Mouse (Mus musculus): ENCODE results near the gene Wdr45b.
"Not testable (repeated sequence)": the region's sequence is repeated elsewhere in the genome, so short reads cannot be mapped to it uniquely, and the experiment has no call there.

Wdr45b gene

DNA sequence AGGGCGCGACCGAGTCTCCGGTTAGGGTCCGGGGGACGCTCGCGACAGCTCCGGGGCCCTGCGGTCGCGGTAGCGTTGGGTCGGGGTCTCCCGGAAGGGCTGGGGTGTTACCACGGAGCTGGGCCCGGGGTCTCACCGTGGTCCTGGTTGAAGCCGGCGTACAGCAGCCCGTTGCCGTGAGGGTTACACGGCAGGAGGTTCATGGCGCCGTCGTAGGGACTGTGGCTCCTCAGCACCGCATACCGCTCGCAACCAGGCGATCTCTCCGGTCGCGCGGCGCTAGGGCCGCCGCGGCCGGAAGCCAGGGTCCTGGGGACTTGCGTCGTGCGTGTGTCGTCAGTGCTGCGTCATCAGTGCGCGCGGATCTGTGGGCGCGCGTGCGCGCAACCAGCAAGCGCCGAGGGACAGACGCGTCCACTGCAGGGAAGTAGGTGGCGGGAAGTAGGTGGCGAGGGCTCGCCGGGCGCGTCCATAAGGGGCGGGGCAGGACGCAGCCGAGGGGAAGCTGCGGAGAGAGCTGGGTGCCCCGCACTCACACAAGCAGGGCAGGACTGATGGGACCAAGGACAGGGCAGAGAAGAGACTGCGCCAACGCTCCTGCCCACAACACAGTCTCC is at the start of gene Wdr45b:
Wdr45b (minus strand) TSS at position 355 of the 617 bp plus-strand sequence.
- peak; percentile 98 for DNase-seq (ENCODE audit: low spot score)

DNA sequence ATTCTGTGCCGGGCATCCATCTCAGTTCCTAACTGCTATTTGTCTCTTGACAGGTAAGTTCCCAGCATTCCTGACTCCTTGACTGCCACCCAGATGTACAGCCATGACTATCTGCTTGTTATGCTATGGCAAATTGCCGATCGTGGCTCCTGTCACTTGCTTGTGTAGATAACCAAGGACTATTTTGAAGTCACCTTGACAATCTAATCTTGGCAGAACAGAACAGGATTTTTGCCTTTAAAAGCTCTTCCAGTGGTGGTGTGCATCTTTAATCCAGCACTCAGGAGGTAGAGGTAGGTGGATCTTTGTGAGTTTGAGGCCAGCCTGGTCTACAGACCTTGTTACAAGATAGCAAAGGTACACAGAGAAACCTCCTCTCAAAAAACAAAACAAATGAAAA is 38.2 kb upstream of the Wdr45b start:
- DNase-seq (ENCODE audit: low spot score), result no peak

DNA sequence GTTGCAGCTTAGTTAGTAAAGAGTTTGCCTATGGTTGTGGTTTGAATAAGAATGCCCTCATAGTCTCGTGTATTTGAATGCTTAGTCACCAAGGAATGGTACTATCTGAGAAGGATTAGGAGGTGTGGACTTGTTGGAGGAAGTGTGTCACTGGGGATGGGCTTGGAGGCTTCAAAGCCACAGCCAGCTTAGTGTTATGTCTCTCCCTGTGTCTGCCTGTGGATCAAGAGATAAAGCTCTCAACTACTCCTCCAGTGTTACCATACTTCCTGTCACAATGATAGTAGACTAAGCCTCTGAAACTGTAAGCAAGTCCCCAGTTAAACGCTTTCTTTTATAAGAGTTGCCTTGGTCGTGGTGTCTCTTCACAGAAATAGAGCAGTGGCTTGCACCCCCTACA is 36.5 kb upstream of the Wdr45b start:
- no peak for DNase-seq (ENCODE audit: low spot score)

DNA sequence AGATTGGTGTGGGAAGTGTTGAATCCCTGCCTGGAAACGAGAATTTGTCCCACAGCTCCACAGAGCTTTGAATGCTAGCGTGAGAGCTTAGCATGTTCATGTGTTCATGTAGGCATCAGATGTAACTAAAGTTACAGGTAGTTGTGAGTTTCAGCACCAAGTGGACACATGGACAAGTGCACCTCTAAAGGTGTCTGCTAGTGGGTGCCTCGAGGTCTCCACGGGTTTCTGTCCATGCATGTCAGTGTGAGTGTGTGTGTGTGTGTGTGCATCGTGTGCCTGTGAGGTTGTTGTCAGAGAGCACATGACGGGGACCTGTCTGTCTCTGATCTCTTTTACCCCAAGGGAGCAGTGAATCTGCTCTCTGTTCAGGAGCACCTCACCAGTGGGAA is 34.3 kb upstream of the Wdr45b start:
- no peak for DNase-seq (ENCODE audit: low spot score)

DNA sequence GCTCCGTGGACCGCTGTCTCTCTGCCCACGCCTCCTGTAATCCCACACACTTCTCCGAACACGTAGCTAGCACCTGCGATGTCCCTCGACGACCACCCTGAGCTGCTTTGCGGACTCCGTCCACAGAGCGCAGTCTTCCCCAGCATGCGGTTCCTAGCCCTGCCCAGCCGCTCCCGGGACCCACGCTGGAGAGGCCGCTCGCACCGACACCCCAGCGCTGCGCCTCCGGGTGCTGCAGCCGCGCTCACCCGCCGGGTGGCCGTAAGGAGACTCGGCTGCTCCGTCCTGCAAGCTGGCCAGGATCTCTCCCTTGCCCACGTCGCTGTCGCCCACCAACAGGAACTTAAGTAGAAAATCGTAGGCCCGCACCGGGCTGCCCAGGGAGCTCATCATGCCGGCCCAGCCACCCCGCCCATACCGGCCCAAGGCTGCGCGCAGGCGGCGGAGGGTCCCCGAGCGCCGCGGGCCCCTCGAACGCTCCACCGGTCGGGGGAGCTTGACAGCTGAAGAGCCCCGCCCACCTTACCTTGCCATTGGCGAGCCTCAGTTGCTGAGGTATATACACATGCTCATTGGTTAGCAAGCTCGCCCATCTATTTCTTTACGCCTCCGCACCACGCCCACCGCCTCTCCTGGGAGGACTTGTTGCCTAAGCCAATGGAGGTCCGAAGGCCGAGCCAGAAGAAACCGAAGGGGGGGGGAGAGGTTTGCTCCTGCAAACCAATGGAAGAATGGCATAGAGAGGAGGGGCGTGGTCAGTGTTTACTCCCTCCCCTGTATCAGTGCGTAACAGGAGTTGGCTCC is 33.7 kb upstream of the Wdr45b start, which contains the start of gene Rab40b:
Rab40b (minus strand) TSS at position 502 of the 804 bp plus-strand sequence.
- DNase-seq (ENCODE audit: low spot score), result peak; percentile 97

DNA sequence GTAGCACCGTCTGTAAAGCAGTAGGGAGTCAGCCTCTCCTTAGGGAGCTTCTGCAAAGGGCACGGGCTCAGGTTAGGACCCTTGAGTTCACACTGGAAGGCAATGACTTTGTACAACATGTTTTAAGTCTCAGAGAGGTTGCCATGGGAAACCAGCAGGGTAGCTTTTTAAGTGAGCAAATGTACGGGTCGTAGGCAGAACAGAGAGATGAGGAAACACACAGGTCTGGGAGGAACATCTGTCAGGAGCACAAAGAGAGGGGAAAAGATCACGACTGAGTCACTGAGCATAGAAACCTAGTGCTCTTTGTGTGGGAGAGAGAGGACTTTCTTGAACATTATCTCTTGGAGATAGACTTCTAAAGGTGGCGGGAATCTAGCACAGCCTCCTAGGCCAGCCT is 26.0 kb upstream of the Wdr45b start:
- DNase-seq (ENCODE audit: low spot score), result no peak

DNA sequence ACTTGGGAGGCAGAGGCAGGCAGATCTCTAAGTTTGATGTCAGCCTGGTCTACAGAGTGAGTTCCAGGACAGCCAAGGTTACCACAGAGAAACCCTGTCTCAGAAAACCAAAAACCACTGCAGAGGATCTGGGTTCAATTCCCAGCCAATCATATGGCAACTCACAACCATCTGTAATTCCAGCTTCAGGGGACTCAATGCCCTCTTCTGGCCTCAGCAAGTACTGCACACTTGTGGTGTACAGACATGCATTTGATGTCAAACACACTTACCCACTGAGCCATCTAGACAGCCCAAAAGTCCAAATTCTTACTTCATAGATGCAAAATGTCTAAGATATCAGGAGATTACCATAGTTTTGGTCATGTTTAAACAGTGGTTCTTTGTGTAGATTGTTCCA is 24.4 kb upstream of the Wdr45b start:
- DNase-seq (ENCODE audit: low spot score), result no peak

DNA sequence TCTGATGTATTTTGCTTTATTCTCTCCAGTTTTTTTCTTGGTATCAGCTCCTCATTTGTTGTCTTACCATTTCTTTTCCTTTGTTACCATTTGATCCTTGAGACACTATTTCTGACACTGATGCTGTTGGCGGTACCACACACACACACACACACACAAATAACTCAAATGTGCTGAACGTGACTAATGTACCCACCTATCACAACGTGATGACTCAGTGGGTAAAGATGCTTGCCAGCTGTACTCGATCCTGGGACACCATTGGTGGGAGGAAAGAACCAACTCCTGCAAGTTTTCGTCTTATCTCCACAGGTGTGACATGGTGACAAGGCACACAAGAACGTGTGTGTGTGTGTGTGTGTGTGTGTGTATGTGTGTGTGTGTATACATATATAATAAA is 19.1 kb upstream of the Wdr45b start:
- no peak for DNase-seq (ENCODE audit: low spot score)

DNA sequence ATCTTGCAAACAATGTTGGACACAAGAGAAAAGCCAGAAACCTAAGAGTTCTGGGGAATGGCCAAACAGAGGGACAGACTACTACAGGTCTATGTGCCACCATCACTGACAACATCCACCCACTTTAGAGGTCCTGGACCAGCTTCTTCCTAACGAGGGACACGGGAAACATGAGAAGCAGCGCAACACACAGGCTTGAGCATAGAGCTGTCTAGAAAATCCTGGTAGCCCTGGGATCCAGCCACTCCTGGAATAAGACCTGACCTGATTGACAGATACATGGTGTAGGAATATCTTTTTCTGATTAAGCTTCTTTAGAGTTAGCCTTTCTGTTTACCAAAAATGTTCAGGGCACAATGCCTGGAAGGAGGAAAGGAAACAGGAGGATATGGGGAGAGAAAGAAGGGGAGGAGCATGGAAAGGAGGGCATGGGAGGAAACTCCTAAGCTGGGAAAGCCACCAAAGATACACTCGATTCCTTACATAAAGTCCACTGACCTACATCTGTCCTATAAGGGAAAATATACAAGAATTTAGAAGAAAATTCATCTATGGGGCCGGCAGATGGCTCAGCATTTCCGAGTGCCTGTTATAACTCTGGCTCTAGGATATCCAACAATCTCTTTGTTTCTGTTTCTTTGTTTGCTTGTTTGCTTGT is 16.2 kb upstream of the Wdr45b start:
- DNase-seq (ENCODE audit: low spot score), result no peak

DNA sequence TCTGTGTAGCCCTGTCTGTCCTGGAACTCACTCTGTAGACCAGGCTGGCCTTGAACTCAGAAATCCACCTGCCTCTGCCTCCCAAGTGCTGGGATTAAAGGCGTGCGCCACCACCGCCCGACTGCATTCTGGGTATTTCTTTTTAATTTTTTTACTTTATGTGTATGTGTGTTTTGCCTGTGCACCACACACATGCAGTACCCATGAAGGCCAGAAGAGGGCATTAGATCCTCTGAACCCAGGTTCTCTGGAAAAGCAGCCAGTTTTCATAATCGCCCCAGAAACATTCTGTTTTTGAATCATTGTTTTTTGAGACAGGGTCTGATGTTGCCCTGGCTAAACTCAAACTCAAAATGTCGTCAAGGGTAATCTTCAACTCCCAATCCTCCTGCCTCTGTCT is 15.4 kb upstream of the Wdr45b start:
- DNase-seq (ENCODE audit: low spot score), result peak; percentile 52

DNA sequence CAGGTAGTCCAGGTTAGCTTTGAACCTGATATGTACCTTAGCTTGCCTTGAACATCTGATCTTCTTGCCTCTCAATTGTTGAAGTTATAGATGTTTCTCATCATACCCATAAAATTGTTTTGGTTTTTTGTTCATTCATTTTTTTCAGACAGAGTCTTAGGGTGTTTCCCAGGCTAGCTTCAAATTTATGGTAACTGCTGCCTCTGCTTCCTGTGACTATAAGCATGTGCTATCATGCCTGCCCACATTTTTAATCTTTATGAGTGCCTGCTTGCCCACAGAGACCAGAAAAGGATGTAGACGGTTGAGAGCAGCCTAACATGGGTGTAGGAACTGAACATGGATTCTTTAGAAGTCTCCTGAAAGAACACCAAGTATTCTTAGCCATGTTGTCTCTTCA is 14.5 kb upstream of the Wdr45b start:
- no peak for DNase-seq (ENCODE audit: low spot score)

DNA sequence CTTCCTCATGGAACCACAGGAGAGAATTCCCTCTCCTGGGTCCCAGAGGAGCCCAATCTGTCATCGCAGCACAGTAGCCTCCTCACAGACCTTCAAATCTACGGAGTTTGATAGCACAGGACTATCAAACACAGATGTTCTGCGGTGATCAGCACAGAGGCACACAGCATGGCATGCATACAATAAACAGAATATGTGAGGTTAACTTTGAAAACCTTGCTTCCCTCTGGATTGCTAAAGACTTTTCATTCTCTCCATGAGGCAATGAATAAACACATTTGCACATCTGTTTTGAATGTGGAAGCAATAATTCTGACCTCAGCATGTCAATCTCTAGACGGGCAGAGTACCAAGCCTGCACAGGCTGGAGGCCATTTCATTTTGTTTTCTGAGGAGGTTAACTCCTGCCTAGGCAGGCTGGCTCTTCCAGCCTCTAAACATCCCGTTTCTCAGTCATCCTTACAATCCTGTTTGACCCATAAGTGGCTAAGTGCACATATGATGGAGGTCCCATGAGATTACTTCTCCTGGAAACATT is 13.0 kb upstream of the Wdr45b start:
- DNase-seq (ENCODE audit: low spot score), result no peak

DNA sequence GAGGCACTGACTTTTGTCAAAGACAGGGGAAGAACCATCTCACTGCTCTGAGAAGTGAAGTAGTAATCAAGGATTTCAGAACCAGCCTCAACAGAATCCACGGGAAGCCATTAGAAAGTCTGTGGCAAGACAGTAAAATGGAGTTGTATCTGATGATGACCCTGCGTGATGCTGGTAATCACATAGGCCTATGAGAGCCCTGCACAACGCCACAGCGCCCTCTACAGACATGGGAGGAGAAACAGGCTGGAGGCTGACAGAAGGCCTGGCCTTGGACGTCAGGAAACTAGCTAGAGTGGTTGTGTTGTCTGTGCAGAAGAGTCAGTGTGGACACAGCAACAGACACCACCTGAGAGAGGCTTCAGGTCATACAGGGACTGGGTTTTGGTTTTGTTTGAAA is 8.0 kb upstream of the Wdr45b start:
- peak; percentile 52 for DNase-seq (ENCODE audit: low spot score)

DNA sequence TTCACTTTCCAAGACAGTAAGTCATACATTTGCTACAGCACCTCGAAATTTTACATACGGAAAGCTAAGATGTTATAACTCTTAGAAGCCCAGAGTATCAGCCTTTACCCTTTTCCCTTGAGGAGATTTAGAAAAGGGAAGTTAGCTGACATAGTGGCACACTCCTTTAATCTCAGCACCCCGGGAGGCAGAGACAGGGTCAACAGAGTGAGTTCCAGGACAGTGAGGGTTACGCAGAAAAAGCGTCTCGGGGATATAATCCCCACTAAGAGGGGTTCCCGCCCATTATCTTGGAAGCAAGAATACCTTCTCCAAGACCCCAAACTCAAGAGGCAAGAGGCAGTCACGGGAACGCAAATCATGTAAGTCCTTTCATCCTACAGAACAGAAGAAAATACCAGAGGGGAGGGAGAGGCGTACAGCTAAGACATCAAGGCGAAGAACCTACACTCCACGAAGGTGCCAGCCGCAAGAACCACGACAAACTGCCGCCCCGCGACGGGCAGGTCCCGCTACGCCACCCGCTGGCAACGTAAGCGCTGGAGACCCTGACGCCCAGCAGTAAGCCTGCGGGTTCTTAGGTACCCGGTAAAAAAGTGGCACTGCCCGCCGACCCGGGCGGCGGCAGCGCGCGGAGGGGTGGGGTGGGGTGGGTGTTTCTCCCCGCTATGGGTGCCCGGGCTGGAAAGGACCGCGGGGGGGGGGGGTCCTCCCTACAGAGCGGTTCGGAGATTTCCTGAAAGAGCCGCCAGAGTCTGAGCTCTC is 737 bp downstream of the Wdr45b start:
- DNase-seq (ENCODE audit: low spot score), result peak; percentile 45

DNA sequence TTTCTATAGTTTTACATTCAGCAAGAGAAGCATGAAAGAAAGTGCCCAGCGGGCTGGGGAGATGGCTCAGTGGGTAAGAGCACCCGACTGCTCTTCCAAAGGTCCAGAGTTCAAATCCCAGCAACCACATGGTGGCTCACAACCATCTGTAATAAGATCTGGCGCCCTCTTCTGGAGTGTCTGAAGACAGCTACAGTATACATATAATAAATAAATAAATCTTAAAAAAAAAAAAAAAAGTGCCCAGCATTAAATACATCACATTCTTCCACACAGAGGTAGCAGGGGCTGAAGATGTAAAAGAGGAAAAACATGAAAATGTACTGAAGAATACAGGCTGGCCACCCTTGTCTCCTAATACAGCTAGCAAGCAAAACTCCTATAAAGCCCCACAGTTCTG is 5.5 kb downstream of the Wdr45b start:
- not testable (repeated sequence) for DNase-seq (ENCODE audit: low spot score)

DNA sequence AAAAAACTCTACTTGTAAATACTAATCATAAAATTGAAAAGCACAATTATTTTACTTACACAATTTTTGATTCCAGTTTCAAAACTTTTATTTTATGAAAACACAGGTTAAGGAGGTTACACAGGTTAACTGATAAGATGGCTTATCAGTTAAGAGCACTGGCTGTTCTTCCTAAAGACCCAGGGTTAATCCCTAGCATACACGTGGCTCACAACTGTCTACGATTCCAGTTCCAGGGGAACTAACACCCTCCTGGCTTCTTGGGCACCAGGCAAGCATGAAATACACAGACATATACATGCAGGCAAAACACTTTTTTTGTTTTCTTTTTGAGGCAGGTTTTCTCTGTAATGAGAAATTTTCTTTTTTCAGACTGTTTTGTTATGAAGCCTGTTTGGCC is 6.1 kb downstream of the Wdr45b start:
- no peak for DNase-seq (ENCODE audit: low spot score)

DNA sequence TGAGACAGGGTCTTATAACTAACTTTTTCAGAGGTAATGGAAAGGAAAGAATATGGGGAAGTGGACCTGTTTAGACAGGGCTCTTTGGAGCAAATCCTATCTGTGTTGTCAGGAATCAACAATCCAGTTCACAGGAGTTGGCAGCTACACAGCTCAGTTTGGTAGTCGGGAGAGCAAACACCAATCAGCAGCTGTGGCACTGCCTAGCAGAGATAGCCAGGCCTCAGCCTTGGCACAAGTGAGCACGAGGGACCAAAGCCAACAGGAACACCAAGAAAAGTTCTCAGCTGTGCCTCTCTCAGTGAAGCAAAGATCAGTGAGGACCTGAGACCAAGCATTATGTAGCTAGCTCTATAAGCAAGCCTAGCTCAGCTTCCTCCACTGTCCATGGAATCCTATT is 7.2 kb downstream of the Wdr45b start:
- DNase-seq (ENCODE audit: low spot score), result no peak

DNA sequence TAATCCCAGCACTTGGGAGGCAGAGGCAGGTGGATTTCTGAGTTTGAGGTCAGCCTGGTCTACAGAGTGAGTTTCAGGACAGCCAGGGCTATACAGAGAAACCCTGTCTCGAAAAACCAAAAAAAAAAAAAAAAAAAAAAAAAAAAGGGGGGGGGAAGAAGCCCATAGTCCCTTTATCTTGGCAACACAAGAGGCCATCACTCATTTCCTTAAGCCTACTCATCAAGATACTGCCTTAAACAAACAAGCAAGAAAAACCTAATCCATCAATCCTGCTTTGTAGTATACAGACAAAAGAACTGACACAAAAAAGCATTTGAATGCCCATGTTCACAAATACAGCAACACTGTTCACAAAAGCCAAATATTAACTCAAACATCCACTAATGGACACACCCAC is 11.8 kb downstream of the Wdr45b start:
- DNase-seq (ENCODE audit: low spot score), result not testable (repeated sequence)

DNA sequence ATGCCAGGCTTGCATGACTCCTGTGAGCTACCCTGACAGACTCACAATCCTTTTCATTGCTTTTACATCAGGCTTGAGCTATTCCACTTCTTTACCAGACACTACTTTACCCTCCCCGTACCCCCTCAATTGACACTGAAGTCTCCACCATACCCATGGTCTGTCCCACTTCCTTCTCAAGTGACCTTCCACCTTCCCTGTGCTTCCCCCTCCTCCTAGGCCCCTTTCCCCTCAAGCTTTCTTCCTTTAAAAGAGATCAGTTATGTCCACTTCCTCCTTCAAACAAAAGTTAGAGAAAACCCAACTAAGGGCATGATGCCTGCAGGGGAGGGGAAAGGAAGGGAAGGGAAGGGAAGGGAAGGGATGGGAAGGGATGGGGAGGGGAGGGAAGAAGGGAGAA is 14.0 kb downstream of the Wdr45b start:
- DNase-seq (ENCODE audit: low spot score), result no peak

DNA sequence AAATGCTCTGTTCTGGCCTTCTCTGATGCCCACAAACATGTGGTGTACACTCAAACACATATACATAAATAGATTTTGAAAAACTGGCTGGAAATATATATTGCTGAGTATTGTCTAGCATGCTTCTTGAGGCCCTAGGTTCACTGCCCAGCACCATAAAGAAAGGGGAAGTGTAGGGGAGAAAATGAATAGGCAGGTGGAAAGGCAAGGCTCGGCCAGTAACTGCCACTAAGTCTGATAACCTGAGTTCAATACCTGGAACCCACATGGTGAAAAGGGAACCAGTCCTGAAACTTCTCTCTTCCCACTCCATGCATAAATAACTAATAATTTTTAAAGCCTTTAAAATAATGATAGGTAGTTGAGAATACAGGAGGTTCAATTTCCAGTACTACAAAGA is 14.6 kb downstream of the Wdr45b start:
- no peak for DNase-seq (ENCODE audit: low spot score)

DNA sequence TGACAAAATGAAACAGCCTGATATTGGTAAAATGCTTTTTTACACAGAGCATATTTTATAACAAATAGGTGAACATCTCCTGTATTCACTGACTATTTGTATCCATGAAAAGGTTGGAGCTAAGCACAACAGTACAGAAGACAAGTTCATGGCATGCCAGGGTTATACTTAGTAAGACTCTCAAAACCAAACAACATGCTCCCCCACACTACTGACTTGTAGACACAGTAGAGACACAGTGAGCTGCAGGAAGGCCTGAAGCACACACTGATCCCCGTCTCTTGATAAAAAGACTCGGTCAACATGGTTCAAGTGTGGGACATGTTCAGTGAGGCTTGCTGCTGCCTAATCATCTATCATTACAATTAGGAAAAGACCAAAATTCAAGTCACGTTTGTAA is 22.6 kb downstream of the Wdr45b start:
- no peak for DNase-seq (ENCODE audit: low spot score)

DNA sequence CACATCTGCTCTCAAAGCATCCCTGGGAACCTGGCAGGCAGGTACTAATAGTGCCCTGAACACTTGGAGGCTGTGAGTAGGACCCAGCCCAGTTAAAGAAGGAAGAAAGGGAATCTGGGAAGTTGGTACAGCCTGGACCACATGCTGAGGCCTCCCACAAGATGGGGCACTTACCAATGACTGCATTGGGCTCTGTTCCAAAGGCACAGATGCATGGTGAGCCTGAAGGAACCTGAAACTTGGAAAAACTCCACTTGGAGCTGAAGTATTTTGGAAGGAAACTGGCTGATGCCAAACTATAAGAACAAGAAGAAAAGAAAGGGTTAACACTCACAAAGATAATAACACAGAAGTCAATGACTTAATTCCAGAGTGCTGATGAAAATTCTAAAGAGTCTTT is 25.6 kb downstream of the Wdr45b start:
- DNase-seq (ENCODE audit: low spot score), result no peak

All from layer of hippocampus, adult 11-12 months (tissue).